Mouse (Mus musculus) kidney, adult 2 months (tissue): Measurements from ENCODE around the gene Crygn.

Experiments
- CTCF ChIP-seq: fragments of 200-500 bp; conservative IDR thresholded peaks from 2 replicates; pipeline ENCODE4 v1.5.1; 2011; ENCODE audit warnings: low read depth, mild to moderate bottlenecking, control low read depth, low read length, moderate library complexity, mixed read lengths; ENCODE audit not compliant: insufficient read depth, insufficient read length
- POLR2A ChIP-seq: fragments of 200-500 bp; IDR thresholded peaks from one replicate; pipeline ENCODE4 v1.6.1; 2011; ENCODE audit warnings: low read depth, low read length, control low read depth

DNA sequence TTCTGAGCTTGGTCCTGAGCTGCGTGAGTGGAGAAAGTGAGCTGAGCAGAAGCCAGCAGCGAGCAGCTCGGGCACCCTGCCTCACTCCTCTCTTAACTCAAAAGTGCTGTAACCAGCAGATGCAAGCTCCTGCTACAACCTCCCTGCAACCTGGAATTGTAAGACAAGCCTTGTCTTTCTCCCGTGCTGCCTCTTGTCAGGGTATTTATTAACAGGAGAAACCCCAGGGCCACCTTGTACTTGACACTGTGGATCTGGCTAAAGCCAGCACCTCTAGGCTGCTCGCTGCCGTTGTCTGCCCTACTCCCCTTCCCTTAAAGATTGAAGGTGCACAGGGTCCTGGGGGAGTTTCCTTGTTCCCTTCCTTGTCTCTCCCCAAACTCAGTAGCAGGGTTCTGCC is 43.8 kb downstream of the Crygn start:
- no peak for TF ChIP-seq CTCF
- no peak for TF ChIP-seq POLR2A
